Mouse (Mus musculus) layer of hippocampus, postnatal 14 days (tissue): ENCODE measurements around the gene Rab34. TPM values are rescaled to one million over a fixed set of nuclear protein-coding genes. Genes with fewer than 3 reads are reported as not detected.

Experiments
- DNase-seq, 2 experiments: peaks; one replicate each; pipeline ENCODE4 v3.0.0; 2021 to 2022; ENCODE audit warnings: low spot score in 2 of 2, mixed read lengths in 1 of 2
- total RNA-seq, 2 experiments: library from RNA; stranded (reverse); gene quantifications; 2 replicates each; pipeline ENCODE4 v1.2.3; 2021

Rab34 gene
- total RNA-seq, 2 experiments from 2014 or later, result 34.1 to 40.0 TPM

DNA sequence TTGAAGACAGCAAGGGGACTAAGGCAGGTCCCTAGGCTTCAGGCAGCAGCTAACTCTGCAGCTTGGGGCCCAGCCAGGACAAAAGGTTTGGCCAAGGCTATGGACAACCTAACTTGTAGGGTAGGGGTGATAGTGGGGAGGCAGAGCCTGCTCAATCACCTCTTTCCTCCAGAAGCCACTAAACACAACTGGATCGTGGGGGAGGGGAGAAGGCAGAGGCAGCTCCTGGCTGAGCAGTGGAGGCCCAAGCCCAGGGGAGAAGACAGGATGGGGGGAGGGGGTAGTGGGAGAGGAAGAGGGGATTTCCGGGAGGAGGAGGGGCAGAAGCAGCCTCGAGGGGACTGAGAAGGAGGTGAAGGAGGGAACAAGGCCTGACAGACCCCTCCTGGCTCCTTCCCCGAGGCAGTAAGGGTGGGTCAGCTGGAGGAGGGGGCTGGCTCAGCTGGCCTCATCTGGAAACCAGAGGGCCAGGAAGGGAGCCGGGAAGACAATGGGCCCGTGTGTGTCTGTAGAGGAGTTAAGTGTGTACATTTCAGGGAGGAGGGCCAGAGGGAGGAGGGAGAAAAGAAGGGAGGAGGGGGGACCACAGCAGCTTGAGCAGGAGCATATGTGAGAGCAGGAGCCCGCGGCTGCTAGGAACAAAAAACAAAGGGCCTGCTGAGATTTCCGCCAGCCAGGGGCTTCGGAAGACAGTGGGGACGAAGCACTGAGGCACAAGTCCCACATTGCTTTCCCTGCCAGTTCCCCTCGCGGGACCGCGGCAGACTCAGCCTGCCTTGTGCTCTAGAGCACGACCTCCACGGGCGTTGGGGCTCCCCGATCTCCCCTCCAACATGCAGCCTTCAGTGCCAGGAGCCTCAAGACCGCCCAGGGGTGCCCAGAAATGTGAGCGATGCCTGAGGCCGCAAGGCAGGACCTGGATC is 24.3 kb upstream of the Rab34 start:
- peak in 1 of 2 experiments; percentile 53 for DNase-seq

DNA sequence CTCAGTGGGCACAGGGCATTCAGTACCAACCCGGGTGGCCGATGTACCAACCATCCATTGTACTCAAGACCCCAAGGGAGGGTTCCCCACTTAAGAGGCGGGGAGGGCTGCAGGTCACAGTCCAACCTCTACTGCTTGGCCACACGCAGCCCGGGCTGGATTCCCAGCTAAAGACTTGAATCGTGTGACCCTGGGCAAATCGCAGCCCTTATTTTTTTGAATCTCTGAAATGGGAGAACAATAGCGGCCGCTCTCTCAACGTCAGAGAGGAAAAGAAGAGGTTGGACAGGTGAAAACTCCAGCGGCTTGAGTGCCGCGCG is 23.7 kb upstream of the Rab34 start:
- no peak for DNase-seq

DNA sequence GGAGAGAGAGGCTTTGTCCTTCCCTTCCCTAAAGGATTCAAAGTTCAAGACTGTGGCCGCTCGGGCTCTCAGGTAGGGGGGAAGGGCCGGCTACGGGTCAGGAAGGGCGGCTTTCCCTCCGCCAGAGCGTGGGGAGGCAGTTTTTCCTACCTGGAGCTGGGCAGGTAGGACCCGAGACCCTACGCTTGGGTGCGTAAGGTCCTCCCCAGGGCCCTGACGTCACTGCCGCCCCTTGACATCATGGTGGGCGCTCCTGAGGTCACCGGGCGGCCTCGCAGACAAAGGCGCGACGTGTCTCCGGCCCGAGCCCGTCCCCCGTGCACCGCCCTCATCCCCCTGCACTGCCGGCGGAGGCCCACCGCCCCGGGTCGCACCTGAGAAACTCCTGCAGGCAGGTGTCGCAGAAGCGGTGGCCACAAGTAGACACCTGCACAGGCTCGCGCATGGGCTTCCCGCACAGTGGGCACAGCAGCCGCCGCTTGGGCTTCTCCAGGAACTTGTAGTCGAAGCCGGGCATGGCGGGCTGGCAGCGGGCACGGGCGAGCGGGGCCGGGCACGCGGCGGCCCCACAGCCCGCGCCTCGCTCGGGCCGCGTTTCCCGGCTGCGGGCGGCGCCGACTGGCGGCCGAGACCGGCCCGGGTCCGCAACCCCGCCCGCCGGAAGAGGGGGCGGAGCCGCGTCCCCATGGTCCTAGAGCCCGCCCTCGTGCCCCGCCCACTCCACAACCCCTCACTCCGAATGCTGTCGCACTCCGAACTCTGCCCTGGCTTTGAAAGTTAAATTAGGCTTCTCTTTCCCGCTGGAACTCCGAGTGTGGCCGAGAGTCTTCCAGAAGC is 23.1 kb upstream of the Rab34 start, which contains the start of gene Traf4:
TSS of gene Traf4 (minus strand) at position 666 of the 837 bp plus-strand sequence.
- DNase-seq, result peak; percentile 71 to 76

DNA sequence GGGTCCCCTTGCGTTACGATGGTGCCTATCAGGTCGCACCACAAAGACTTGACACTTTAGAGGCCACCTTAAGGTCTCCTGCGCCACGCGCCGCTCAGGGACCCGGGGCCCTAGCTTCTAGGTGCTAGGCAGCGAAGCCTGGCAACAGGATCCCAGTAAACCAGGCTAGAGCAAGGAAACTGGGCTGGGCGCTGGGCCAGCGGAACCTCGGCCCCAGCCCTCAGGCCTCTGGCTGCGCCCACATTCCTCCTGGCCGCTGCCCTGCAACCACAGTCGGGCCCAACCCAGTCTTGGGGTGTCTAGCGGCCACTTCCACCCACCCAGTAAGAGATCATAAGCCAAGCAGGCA is 22.5 kb upstream of the Rab34 start:
- no peak for DNase-seq

DNA sequence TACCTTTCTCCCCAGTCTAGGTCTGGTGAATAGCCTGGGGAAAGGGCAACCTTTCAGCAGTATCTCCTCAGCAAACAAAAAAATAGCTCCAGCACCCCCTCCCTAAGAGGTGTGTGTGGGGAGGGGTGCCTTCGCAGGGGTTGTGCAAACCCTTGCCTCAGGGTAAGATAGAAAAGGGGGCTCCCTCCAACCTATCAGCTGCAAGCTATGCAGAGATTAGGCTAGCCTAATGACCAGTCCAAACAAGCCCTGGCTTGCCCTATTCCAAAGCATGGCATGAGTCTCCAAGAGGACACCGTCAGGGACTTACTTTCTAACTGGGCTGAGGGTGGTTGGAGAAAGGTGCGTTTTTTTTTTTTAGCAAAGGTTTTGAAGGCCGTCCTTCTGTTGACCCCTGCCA is 22.1 kb upstream of the Rab34 start:
- DNase-seq, result no peak

DNA sequence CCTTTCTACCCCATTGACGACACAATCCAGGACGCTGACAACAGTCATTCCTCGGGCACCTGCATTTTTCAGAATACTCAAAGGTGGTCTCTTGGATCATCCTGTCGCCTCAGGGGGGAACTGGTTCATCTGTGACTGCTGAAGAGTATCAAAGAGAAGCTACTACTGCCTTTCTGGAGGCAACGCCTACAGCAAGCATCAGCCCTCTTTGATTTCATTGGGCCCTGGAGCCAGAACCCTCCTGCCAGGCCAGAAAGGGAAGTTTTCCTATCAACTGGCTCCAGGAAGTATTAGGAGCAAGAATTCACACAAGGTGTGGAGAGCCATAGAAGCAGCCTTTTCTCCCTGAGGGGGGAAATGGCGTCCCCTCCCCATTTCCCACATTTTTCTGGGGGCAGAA is 21.6 kb upstream of the Rab34 start:
- DNase-seq, result no peak

DNA sequence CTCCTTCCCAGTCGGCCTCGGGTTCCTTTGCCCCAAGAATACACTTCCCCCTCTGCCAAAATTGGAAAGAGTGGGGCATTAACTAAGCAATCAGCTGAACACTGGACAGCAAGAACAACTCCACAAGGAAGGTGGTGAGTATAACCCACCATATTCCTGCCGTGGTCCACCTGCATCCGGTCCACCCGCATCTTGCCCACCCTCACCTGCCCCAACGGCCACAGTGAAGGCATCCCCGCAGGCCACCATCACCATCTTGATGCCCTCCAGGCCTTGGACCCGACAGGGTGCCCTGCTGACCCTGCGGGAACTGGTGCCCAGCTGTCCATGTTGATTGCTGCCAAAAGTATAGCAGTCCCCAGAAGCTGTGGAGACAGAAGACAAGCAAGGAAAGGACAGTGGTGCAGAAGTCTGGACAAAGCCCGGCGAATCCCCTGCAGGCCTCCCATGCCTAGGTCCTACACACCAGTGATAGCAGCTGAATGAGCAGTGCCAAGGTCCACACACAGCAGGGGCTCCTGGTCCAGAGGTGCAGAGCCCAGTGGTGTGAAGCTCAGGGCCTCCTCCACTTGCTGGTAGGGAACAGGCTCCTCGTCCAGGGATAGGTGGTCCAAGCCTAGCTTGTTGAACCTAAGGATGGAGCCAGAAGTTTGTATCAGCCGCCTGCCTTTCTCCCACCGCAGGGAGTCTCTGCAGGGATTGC is 20.8 kb upstream of the Rab34 start:
- no peak for DNase-seq

DNA sequence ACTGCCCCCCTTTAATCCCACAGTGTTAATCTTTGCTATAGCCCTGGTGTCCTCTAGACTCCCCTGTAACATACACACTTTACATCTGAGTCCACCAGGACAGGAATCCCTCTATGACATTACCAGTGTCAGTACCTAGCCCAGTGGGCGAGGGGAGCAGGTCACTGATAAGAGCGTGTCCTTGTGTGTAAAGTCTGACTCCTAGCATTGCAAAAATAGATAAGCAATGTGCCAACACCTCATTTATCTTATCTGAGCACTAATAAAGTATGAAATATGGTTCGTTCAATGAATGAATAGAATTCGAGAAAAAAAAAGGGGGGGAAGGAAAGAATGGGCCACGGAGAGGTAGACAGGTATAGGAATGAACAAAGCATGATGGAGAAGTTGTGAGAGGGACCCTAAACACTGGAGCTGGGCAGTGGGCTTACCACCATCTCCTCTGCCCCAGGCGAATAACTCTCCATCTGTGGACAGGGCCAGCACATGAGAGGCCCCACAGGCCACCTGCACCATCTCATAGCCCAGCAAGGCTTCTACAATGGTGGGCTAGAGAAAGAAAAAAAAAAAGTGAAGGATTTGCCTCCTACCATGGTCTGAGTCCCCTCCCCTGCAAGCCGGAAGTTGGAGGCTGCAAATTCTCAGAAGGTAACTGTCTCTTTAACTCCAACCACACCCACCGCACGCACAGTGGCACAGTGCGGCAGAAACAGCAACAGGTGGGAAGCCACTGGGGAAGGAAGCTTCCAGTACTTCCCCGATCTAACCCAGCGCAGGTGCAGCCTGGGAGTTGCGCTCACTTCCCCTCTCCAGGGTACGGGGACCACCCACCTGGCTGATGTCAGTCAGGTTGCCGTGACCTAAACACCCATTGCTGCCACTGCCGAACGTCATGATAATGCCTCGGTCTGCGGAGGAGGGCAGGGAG is 19.4 kb upstream of the Rab34 start:
- no peak for DNase-seq

DNA sequence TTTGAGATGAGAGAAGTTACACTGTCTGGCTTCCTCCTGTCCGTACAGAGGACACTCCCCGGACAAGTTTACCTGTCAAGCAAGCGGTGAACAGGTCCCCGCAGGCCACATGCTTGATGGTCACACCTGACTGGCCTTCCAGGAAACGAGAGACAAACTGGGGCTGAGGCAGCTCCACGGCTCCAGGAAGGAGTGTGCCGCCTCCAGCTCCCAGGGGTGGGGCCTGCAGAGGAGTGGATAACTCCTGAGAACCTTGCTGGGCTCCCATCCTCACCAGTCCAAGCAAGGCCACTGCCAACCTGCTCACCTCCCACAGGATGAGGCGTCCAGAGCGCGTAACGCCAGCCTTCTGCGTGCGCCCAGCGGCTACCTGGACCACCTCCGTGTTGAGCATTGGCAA is 17.9 kb upstream of the Rab34 start:
- no peak for DNase-seq

DNA sequence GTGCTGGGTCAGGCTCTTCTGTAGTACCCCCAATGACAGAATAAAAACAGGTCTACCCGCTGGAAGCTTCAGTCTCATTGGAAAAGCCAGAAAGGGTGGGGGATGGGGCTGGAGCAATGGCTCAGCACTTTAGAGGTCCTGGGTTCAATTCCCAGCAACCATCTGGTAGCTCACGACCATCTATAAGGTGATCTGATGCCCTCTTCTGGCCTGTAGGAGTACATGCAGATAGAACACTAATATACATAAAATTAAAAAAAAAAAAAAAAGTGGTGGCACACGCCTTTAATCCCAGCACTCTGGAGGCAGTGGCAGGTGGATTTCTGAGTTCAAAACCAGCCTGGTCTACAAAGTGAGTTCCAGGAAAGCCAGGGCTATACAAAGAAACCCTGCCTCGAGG is 16.9 kb upstream of the Rab34 start:
- no peak for DNase-seq

DNA sequence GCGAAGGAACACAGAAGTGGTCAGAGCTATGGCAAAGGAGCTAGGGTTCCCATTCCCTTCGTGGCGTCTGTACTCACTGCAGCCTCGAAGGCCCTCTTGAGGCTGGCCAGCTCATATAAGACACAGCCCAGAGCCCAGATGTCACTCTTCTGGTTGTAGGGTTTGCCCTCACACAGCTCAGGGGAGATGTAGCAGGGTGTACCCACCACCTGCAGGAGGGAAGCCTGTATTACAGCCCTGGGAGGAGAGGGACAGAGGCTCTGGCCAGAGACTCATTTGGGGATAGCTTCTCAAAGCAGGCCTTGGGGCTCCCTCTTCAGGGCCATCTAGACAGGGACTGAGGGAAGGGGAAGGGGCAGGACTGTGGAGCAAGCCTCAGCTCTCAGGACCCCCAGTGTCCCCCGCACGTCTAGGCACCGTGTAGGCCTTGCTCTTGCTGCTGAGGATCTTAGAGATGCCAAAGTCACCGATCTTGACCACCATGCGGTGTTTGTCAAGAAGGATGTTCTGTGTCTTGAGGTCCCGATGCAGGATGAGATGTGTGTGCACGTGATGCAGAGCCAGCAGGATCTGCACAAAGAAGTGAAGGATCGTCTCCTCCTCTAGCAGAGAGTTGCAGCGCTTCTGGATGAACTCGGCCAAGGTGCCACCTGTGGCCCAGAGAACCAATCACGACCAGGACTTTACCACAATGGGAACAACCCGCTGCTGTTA is 16.0 kb upstream of the Rab34 start:
- DNase-seq, result no peak

DNA sequence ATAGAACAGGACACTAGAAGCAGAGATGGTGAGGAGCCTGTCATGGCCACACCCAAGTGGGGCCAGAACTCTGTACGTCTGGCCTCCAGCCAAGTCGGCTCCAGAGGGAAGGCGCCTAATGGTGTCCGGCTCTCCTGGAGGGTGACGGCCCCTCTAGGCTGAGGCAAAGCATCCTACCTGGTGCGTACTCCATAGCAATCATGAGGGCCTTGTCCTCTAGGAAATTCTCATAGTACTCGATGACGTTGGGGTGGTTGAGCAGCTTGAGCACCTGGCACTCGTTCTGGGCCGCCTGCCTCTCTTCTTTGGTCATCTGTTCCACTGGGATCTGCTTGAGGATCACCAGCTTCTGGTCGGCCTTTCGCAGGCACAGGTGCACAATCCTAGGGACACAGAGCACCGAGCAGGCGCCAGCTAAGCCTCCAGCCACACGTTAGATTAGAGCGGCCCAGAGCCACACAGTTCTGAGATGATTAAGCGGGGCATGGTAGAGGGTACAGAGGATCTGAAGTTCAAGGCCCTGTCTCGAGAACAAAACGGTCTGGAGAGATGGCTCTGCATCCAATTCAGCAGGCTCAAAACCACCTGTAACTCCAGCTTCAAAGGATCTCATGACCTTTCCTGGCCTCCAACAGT is 15.4 kb upstream of the Rab34 start:
- no peak for DNase-seq

DNA sequence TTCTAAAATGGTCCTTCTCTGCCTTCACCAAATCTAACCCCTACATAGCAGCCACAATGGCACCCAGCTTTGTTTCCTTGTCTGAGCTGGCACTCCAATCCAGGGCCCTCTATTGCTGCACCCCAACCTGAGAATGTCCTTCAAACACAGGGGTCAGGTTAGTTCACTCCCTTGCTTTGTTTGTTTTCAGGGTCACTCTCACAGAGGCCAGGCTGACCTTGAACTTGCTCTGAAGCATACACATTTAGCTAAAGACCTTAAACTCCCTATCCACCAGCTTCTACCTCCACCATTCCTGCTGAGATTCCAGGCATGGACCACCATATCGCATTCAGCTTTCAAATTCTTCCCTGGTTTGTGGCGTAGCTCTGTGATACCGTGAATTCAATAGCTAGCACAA is 13.7 kb upstream of the Rab34 start:
- no peak for DNase-seq

DNA sequence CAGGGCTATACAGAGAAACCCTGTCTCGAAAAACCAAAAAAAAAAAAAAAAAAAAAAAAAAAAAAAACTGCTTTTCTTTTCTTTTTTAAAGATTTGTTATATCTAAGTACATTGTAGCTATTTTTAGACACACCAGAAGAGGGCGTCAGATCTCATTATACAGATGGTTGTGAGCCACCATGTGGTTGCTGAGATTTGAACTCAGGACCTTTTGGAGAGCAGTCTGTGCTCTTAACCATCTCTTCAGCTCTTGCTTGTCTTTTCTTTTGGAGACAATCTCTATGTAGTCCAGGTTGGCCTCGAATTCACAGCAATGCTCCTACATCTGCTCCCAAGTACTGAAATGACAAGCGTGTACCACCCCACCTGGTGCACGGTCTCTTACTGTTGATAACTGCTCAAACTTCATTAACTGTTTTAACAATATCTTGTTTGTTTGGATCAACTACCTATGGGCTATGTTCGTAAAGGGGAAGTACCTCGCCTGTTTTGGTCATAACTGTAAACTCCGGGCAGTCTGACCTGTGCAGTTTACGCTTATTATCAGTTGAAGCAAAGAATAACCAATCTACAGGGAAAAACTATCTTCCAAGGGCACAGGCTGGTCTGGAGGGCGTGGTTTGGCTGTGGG is 12.3 kb upstream of the Rab34 start:
- no peak for DNase-seq

DNA sequence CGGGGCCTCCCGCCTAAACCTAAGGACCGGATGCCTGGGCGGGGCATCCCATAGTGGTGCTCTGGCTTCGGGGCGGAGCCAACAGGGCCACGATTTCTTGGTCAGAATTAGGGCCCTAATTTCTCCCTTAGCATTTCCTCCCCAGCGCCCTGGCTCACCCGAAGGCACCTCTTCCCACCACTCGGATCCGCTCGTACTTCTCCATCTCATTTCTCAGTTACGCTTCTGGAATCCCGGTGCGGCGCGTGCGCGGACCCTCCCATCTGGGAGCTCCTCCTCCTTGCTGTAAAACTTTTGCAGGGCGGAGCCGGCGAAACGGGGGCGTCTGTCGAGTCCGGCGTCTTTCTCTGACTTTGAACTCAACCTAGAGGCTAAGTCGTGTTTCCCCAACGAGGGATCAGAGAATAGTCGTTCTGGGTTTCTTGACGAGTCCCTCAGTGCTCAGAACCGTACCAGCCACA is 11.8 kb upstream of the Rab34 start, which contains the start of the genes Nek8 and Tlcd1:
TSS of gene Nek8 (minus strand) at position 274 of the 461 bp plus-strand sequence.
TSS of gene Tlcd1 (plus strand) at position 310 of the 461 bp plus-strand sequence.
- DNase-seq, result peak; percentile 83 to 84

DNA sequence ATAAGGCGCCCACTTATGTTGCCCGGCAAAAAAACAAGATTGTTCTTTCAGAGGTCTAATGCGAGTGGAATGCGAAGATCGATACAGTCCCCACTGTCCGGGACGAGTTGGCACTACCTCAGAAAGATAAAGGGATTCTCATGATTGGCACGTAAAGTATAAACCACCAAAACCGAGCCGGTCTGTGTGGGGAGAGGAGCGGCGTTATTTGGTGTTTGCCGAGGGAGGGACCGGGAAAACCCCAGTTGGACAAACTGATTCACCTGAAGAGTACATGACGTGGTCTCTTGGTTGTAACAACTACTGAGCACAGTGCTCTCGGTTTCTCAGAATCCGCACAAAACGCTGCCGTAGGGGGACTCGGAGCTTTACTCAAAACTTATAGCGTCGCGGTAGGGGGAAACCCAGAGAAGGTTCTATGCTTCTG is 11.3 kb upstream of the Rab34 start:
- no peak for DNase-seq

DNA sequence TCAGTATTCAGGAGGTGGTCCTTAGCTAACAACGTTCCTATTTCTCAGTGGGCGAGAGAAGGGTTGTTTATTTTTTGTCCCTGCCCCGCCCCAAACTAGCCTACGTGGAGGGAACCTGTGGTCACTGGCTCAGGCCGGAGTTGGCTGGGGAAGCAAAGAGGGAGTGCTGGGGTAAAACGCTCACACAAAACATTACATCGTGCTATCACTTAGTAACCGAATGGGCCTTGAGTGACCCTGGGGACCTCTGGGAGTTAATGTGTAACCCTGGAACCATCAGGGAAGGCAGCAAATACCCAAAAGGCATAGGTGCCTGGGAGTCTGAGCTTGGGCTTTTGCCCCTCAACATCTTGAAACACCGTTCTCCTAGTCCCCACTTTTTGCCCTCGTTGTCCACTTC is 10.8 kb upstream of the Rab34 start:
- DNase-seq, result no peak
